Mouse (Mus musculus) heart, postnatal 0 days (tissue): ENCODE data around the gene St8sia1. TPM values are rescaled to one million over a fixed set of nuclear protein-coding genes. Genes with fewer than 3 reads are reported as not detected.

ENCODE experiments used
- ATAC-seq: fragments of 200-750 bp; cut with Nextera tagmentation; 2 replicates; pipeline ENCODE4 v1.8.0; 2017; ENCODE audit warnings: low read depth, moderate number of reproducible peaks, moderate library complexity; ENCODE audit not compliant: insufficient read depth
- DNase-seq: peaks from one replicate; pipeline ENCODE4 v3.0.0-alpha.2; 2016; ENCODE audit warnings: low spot score
- H3K27ac ChIP-seq: fragments of 300-500 bp; sonication (generic); 2 replicates; pipeline ENCODE4 v1.5.1; 2014; ENCODE audit warnings: low read depth, mild to moderate bottlenecking
- H3K27me3 ChIP-seq: fragments of 300-500 bp; sonication (generic); 2 replicates; pipeline ENCODE4 v1.6.1; 2014; ENCODE audit warnings: low read length, mixed read lengths; ENCODE audit not compliant: control insufficient read depth, insufficient read depth
- H3K36me3 ChIP-seq: fragments of 300-500 bp; sonication (generic); replicated peaks from 2 replicates; pipeline ENCODE4 v1.6.1; 2014; ENCODE audit warnings: low read length, mixed read lengths; ENCODE audit not compliant: control insufficient read depth, insufficient read depth
- H3K4me1 ChIP-seq: fragments of 300-500 bp; sonication (generic); 2 replicates; pipeline ENCODE4 v1.6.1; 2014; ENCODE audit warnings: antibody characterized with exemption; ENCODE audit not compliant: control insufficient read depth, insufficient read depth
- H3K4me2 ChIP-seq: fragments of 300-500 bp; sonication (generic); 2 replicates; pipeline ENCODE4 v1.6.1; 2014; ENCODE audit warnings: low read depth, mild to moderate bottlenecking, low read length, moderate library complexity
- H3K4me3 ChIP-seq: fragments of 300-500 bp; sonication (generic); 2 replicates; pipeline ENCODE4 v1.5.1; 2014; ENCODE audit warnings: low read depth, low read length
- H3K9ac ChIP-seq: fragments of 300-500 bp; sonication (generic); replicated peaks from 2 replicates; pipeline ENCODE4 v1.6.1; 2014; ENCODE audit warnings: low read depth, low read length, mixed read lengths
- H3K9me3 ChIP-seq: fragments of 300-500 bp; sonication (generic); replicated peaks from 2 replicates; pipeline ENCODE4 v1.6.1; 2016; ENCODE audit warnings: low read length; ENCODE audit not compliant: control insufficient read depth
- CTCF ChIP-seq: IDR thresholded peaks from 2 replicates; pipeline ENCODE4 v1.5.1; 2016; ENCODE audit warnings: antibody characterized with exemption, control low read depth, low read depth
- EP300 ChIP-seq: IDR thresholded peaks from 2 replicates; pipeline ENCODE4 v1.6.1; 2016; ENCODE audit warnings: antibody characterized with exemption, low read depth
- WGBS: fragments of 180-500 bp; shearing (Covaris S2); extraction: QIAGEN DNeasy Blood & Tissue Kit; methylation state at CpG from one replicate; pipeline ENCODE4 v1.1.7; 2014; 5-methylcytosine and 5-hydroxymethylcytosine counted together
- polyA plus RNA-seq: library from polyadenylated mRNA; unstranded; fragments of >200 nt; fragmentation: Nextera tagmentation; extraction: Ambion mirVana; gene quantifications from 2 replicates; pipeline ENCODE4 v1.2.1, GENCODE M21; 2015
- total RNA-seq: library from RNA; depleted of rRNA; stranded (reverse); fragments of >200 nt; gene quantifications from 2 replicates; pipeline ENCODE4 v1.2.3, GENCODE M21; 2014; ENCODE audit warnings: low replicate concordance

St8sia1 gene
- total and polyA plus RNA-seq, 2 experiments from 2014 or later = 0.04 to 0.30 TPM

DNA sequence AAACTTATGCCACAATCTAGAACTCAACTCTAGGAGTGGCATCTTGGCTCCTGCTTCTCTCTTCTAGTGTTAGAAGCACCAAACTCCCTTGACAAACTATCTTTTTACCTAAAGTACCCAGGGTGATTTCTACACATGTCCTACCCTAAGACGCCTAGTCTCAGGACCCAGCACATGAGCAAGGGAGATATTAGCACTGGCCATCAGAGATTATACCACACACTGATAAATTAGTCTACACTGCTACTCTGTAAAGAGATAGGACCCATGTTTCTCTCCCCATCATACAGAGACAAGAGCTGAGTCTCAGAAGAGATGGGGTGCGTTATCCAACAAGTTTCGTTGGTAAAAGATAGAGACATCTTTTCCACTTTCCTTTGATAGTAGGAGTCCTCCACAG is 53.0 kb downstream of the St8sia1 start:
- Histone ChIP-seq H3K9ac (no peak overlapping the region), H3K27me3 (no peaks in the 10 kb centered on the region), H3K27ac (no peak overlapping the region), H3K36me3 (no peaks in the 10 kb centered on the region), H3K4me3 (no peak overlapping the region), H3K9me3 (no peaks in the 10 kb centered on the region), H3K4me2 (no peak overlapping the region), H3K4me1 (no peaks in the 10 kb centered on the region)
- WGBS = 79% methylated on average over 3 of the region's 3 CpGs
- no peak for TF ChIP-seq CTCF
- no peak for TF ChIP-seq EP300
- ATAC-seq = no peak
- DNase-seq = no peak

DNA sequence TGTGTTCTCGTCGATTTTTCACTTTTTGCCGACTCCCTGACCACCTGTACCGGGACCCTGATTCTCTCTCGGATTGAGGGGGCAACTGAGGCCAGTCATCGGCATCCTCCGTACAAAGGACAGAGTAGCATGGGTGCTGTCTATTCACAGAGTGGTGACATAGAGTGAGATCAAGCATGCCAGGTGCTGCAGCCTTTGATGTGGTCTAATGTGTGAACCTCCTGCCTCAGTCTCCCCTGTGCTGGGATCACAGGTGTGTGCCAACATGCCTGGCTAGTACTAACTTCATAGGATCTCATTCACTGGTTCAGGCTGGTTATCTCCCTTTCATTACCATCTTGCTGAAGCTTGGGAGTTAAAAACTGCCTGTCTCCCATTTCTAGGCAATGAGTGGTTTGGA is 53.5 kb downstream of the St8sia1 start:
- ATAC-seq (no peak), DNase-seq (no peak)
- H3K36me3 ChIP-seq = no peaks in the 10 kb centered on the region
- H3K4me1 ChIP-seq = no peaks in the 10 kb centered on the region
- H3K4me2 ChIP-seq = no peak overlapping the region
- no peak overlapping the region for H3K9ac ChIP-seq
- no peak overlapping the region for H3K27ac ChIP-seq
- 87% methylated on average over 7 of the region's 7 CpGs for WGBS
- TF ChIP-seq CTCF = no peak
- TF ChIP-seq EP300 = no peak
- H3K9me3 ChIP-seq = no peaks in the 10 kb centered on the region
- no peaks in the 10 kb centered on the region for H3K27me3 ChIP-seq
- H3K4me3 ChIP-seq = no peak overlapping the region

DNA sequence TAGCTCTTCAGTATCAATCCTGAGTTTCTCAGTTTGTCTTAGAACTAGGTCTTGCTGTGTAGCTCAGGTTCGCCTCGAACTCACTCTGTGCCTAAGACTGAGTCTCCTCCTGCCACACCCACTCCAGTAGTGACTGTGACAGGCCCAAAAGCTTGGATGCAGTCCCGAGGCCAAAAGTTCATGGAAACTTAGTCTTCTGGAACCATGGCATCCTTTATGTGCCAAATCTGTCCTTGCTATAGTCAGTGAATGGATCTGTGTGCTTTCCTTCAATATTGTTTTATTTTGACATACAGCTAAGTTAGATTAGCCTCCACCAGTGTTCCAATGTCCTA is 54.5 kb downstream of the St8sia1 start:
- Histone ChIP-seq H3K4me1 (no peaks in the 10 kb centered on the region), H3K27me3 (no peaks in the 10 kb centered on the region), H3K4me2 (no peak overlapping the region), H3K27ac (no peak overlapping the region), H3K4me3 (no peak overlapping the region), H3K36me3 (no peaks in the 10 kb centered on the region), H3K9ac (no peak overlapping the region), H3K9me3 (no peaks in the 10 kb centered on the region)
- no peak for ATAC-seq
- TF ChIP-seq EP300 (no peak), CTCF (no peak)
- DNase-seq = no peak
- 63% methylated on average over 3 of the region's 3 CpGs for WGBS

DNA sequence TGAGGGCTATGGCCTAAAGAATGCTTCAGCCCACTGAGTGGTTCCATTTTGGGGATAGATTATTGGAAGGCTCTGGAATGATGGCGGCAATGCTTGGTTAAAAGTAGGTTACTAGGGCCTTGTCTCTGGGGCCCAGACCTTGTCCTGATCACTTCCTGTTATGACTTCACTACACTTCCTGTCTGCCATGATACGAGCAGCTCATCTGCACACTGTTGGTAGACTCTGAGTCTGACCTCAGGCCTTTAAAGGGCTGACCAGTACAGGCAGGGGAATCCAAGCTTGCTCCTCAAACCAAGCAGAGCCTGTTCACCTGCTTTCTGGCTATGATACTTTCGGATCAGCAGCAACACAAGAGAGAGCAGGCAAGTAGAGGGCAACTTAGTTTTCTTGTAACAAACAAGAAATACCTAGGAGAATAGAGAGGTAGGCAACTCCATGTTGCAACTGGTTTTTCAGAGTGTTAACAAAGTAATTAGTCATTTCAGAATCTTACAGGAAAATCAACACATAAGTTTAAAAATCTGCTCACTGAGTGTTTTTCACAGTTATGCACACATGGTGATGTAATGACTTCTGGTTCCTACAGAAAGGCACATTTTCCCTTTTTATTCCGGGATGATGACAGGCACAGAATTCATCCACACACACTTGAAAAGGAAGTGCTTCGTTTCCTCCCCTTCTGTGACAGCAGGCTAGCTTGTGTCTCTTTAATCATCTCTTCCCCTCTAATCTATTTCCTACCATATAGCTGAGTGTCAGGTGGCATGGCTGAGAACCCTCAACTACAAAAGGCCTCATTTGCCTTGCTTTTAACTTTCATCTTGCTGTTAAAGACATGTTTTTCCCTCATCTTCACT is 55.1 kb downstream of the St8sia1 start:
- Histone ChIP-seq H3K4me2 (no peak overlapping the region), H3K36me3 (no peaks in the 10 kb centered on the region), H3K4me3 (no peak overlapping the region), H3K27me3 (no peaks in the 10 kb centered on the region), H3K4me1 (no peaks in the 10 kb centered on the region), H3K27ac (peak overlapping the region; percentile 33; the same call in 1 of the 2 replicates), H3K9me3 (no peaks in the 10 kb centered on the region), H3K9ac (no peak overlapping the region)
- ATAC-seq (no peak), DNase-seq (no peak)
- TF ChIP-seq CTCF (no peak), EP300 (no peak)
- 53% methylated on average over 5 of the region's 5 CpGs for WGBS

DNA sequence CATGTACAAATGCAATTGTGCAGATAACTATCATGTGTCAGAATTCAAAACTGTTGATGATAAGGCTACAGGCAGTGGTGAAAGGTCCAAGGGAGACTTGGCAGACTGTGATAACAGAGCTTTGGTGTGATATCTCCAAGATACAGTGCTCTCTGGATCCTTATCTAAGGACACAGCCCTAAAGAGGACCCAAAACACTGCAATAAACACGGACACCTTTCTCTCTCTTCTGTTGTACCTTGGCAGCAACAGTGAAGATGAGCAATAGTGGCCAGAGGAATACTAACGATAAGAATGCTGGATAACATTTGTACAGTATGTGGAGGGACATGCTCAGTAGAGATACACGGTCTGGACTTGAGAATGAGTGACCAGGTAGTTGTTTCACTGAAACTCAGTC is 55.8 kb downstream of the St8sia1 start:
- Histone ChIP-seq H3K4me1 (no peaks in the 10 kb centered on the region), H3K36me3 (no peaks in the 10 kb centered on the region), H3K4me3 (no peak overlapping the region), H3K9me3 (no peaks in the 10 kb centered on the region), H3K4me2 (no peak overlapping the region), H3K27me3 (no peaks in the 10 kb centered on the region), H3K27ac (no peak overlapping the region), H3K9ac (no peak overlapping the region)
- TF ChIP-seq EP300 (no peak), CTCF (no peak)
- DNase-seq (no peak), ATAC-seq (no peak)
- WGBS = 65% methylated on average over 3 of the region's 3 CpGs

DNA sequence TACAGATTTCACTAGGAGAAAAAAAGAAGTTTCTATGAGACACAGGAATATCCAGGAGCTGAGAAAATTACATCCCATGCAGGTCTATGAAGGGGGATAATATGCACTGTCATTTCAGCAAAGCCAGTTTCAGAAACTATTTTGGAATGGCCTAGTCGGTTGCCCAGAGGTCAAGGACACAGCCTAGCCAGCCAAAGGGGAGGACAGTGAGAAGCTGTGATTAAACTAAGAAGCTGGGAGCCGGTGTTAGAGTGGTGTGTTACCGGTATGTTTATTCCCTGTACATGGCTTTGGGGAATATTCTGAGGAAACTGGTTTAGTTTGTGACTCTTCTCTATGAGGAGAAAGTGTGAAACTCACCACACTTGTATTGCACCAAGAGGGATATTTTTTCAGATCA is 68.9 kb downstream of the St8sia1 start:
- Histone ChIP-seq H3K4me1 (no peaks in the 10 kb centered on the region), H3K27ac (no peak overlapping the region), H3K27me3 (no peaks in the 10 kb centered on the region), H3K9me3 (no peaks in the 10 kb centered on the region), H3K36me3 (no peaks in the 10 kb centered on the region), H3K9ac (no peak overlapping the region), H3K4me3 (no peak overlapping the region), H3K4me2 (no peak overlapping the region)
- ATAC-seq (no peak), DNase-seq (no peak)
- TF ChIP-seq CTCF (no peak), EP300 (no peak)
- 62% methylated on average over 3 of the region's 3 CpGs for WGBS
